25 mouse cellular contexts compared by ENCODE assay signal in the genomic region with DNA sequence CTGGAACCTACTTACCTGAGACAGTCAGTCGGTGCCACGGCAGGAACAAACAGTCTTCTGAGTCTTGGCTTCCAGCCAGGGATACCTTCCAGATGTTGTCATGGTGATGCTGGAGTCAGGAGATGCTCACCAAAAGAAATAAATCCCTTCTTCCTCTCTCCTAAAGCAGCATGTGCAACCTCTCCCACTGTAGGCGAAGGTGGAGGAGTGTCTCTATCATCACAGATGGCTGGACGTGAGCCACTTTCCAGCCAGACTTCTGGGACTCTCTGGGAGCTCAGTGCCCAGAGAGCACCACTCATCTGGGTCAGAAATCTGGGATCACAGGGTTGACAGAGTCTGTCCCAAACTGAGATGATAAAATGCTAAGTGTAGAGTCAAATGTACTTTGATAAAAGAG.
DNase-seq lines count a peak whose midpoint lies in the region; ATAC-seq and TF ChIP-seq lines count a peak whose summit lies in the region.
"Had no signal": no experiment of that assay in that cellular context is flagged by ENCODE, and none has a peak within 500 bp of the region (broad histone marks: within the 10 kb centered on the region; RNA-seq: fewer than 3 reads in every experiment).

No protein-coding gene starts in this region.

- TF ChIP-seq CTCF in hindbrain, postnatal 0 days (IDR thresholded peaks at IDR 0.05; ENCODE audit: low read depth) = no peak
- TF ChIP-seq CTCF in left cerebral cortex, adult 2 months (IDR thresholded peaks at IDR 0.05) = no peak

- H3K27ac ChIP-seq in hindbrain, postnatal 0 days = no peak overlapping the region
- no peak overlapping the region for H3K27ac ChIP-seq in hindbrain, embryonic 10.5 days
- H3K27ac ChIP-seq in left cerebral cortex, adult 2 months = peak overlapping the region; percentile 44; the same call in 1 of the 2 replicates
- H3K27ac ChIP-seq: heart, embryonic 13.5 days; intestine, embryonic 15.5 days; liver, embryonic 12.5 days; stomach, postnatal 0 days had no signal

- no peaks in the 10 kb centered on the region for H3K9me3 ChIP-seq in hindbrain, postnatal 0 days (ENCODE audit: low read length)
- no peaks in the 10 kb centered on the region for H3K9me3 ChIP-seq in hindbrain, embryonic 10.5 days
- H3K9me3 ChIP-seq: heart, embryonic 13.5 days; intestine, embryonic 15.5 days; liver, embryonic 12.5 days had no signal

- intact Hi-C loops in left cerebral cortex, adult 2 months (cut with DNase I) = loop anchor here (1.0 to 5.0 kb wide), 5 partner anchors 59 to 445 kb away; a partner anchor contains a TSS

- H3K4me3 ChIP-seq in hindbrain, postnatal 0 days (ENCODE audit: low read length) = no peak overlapping the region
- H3K4me3 ChIP-seq in hindbrain, embryonic 10.5 days = no peak overlapping the region
- no peak overlapping the region for H3K4me3 ChIP-seq in left cerebral cortex, adult 2 months
- H3K4me3 ChIP-seq: heart, embryonic 13.5 days; intestine, embryonic 15.5 days; liver, embryonic 12.5 days had no signal

- 51% methylated on average over 4 of the region's 4 CpGs for WGBS in hindbrain, postnatal 0 days
- WGBS in hindbrain, embryonic 10.5 days = 89% methylated on average over 4 of the region's 4 CpGs

- no peak for ATAC-seq in hindbrain, postnatal 0 days
- ATAC-seq: forebrain, embryonic 16.5 days; hindbrain, embryonic 16.5 days; intestine, embryonic 15.5 days; liver, embryonic 12.5 days; liver, postnatal 0 days had no signal

- peak; percentile 42 to 47 for DNase-seq in cerebellum, postnatal 10 days
- no peak for DNase-seq in cerebellum, adult 11-12 months
- peak; percentile 49 for DNase-seq in hindbrain, postnatal 0 days (ENCODE audit: low spot score)
- DNase-seq in hindbrain, embryonic 10.5 days (ENCODE audit: low spot score) = no peak
- peak in 1 of 2 experiments; percentile 28 for DNase-seq in left cerebral cortex, adult 2 months (ENCODE audit: extremely low spot score in 1 of 2, low spot score in 2 of 2)
- no peak for DNase-seq in left cerebral cortex, adult 11 months (ENCODE audit: low spot score)
- peak; percentile 47 to 56 for DNase-seq in right cerebral cortex, adult 2 months (ENCODE audit: low spot score in 2 of 2)
- no peak for DNase-seq in right cerebral cortex, postnatal 14 days
- DNase-seq: adrenal gland, adult 8-10 months; cerebellum, adult 18-20 months; heart, postnatal 14 days; kidney, adult 2 months; kidney, postnatal 36 days; liver, postnatal 0 days; lung, postnatal 36 days; thymus, adult 18-20 months; thymus, postnatal 25 days had no signal

- no peaks in the 10 kb centered on the region for H3K36me3 ChIP-seq in hindbrain, postnatal 0 days (ENCODE audit: insufficient read depth, low read length)
- no peaks in the 10 kb centered on the region for H3K36me3 ChIP-seq in hindbrain, embryonic 10.5 days
- H3K36me3 ChIP-seq: heart, embryonic 13.5 days; intestine, embryonic 15.5 days; liver, embryonic 12.5 days had no signal

- H3K9ac ChIP-seq in hindbrain, postnatal 0 days (replicated peaks; ENCODE audit: low read length) = no peak overlapping the region
- H3K9ac ChIP-seq: heart, embryonic 13.5 days; intestine, embryonic 15.5 days; liver, embryonic 12.5 days; liver, postnatal 0 days had no signal

- H3K4me1 ChIP-seq in hindbrain, postnatal 0 days (ENCODE audit: insufficient read depth, low read length) = peaks cover 4% of the 10 kb centered on the region; the same call in 1 of the 2 replicates
- no peaks in the 10 kb centered on the region for H3K4me1 ChIP-seq in hindbrain, embryonic 10.5 days (replicated peaks)
- H3K4me1 ChIP-seq: heart, embryonic 13.5 days; intestine, embryonic 15.5 days; liver, embryonic 12.5 days had no signal

- H3K27me3 ChIP-seq in hindbrain, postnatal 0 days (ENCODE audit: insufficient read depth, low read length) = no peaks in the 10 kb centered on the region
- H3K27me3 ChIP-seq in hindbrain, embryonic 10.5 days (ENCODE audit: insufficient read depth, poor library complexity, severe bottlenecking) = no peaks in the 10 kb centered on the region
- H3K27me3 ChIP-seq: CH12.LX; heart, embryonic 13.5 days; intestine, embryonic 15.5 days; liver, embryonic 12.5 days had no signal

- H3K4me2 ChIP-seq in hindbrain, postnatal 0 days (ENCODE audit: low read depth, low read length) = no peak overlapping the region
- H3K4me2 ChIP-seq: heart, embryonic 13.5 days; intestine, embryonic 15.5 days; liver, embryonic 12.5 days; midbrain, embryonic 11.5 days had no signal

Comparison
In these comparisons a context has a peak if more than half of its experiments do, and no peak if none do; other contexts are left out.
1. DNase-seq: peak in cerebellum, postnatal 10 days (2 of 2), hindbrain, postnatal 0 days (single experiment) and right cerebral cortex, adult 2 months (2 of 2); none in cerebellum, adult 11-12 months (single experiment), hindbrain, embryonic 10.5 days (single experiment), left cerebral cortex, adult 11 months (single experiment) and right cerebral cortex, postnatal 14 days (single experiment).